Mouse (Mus musculus): Measurements from ENCODE around the gene Rhox8. TPM values are rescaled to one million over a fixed set of nuclear protein-coding genes. Genes with fewer than 3 reads are reported as not detected.
"Not testable (repeated sequence)": the region's sequence is repeated elsewhere in the genome, so short reads cannot be mapped to it uniquely, and the experiment has no call there.

The Rhox8 gene
- total and polyA plus RNA-seq, 3 experiments, result not detected

- H3K4me1 ChIP-seq (ENCODE audit: control insufficient read depth in 1 of 2, insufficient read depth in 2 of 2, low read length in 2 of 2), result no peaks in the 10 kb centered on the region
- DNase-seq (ENCODE audit: low read depth, low spot score), result no peak
- H3K79me2 ChIP-seq (ENCODE audit: control insufficient read depth, insufficient read depth, low read length, poor library complexity), result no peaks in the 10 kb centered on the region
Measured at GRCm38 (mm10) chrX:37871641-37872040, 7.1 kb downstream of the Rhox8 start.

GRCm38 (mm10) chrX:37831386-37831785 lies 47.4 kb downstream of the Rhox8 start, which contains the start of gene Rhox7a:
TSS of gene Rhox7a (plus strand) at chrX:37831686.
- not testable (repeated sequence) for H3K36me3 ChIP-seq (ENCODE audit: control insufficient read depth in 1 of 2, insufficient read depth in 2 of 2, low read length in 2 of 2); H3K9ac ChIP-seq (ENCODE audit: control insufficient read depth, low read depth, low read length, poor library complexity, severe bottlenecking); H3K79me2 ChIP-seq (ENCODE audit: control insufficient read depth, insufficient read depth, low read length, poor library complexity); H3K27ac ChIP-seq (ENCODE audit: control insufficient read depth, low read depth, low read length); H3K4me1 ChIP-seq (ENCODE audit: control insufficient read depth in 1 of 2, insufficient read depth in 2 of 2, low read length in 2 of 2); H3K4me3 ChIP-seq (ENCODE audit: control insufficient read depth in 1 of 2, insufficient read depth in 1 of 2, low read depth in 2 of 2, low read length in 2 of 2); H3K9me3 ChIP-seq (replicated peaks; ENCODE audit: insufficient read depth, low read length); H3K27me3 ChIP-seq (ENCODE audit: control insufficient read depth in 1 of 2, insufficient read depth in 2 of 2, low read length in 2 of 2); DNase-seq (ENCODE audit: low read depth, low spot score)

More at GRCm38 (mm10) chrX:37871641-37872040, 7.1 kb downstream of the Rhox8 start:
- Histone ChIP-seq H3K27me3 (ENCODE audit: control insufficient read depth in 1 of 2, insufficient read depth in 2 of 2, low read length in 2 of 2) (no peaks in the 10 kb centered on the region), H3K36me3 (ENCODE audit: control insufficient read depth in 1 of 2, insufficient read depth in 2 of 2, low read length in 2 of 2) (no peaks in the 10 kb centered on the region), H3K9me3 (replicated peaks; ENCODE audit: insufficient read depth, low read length) (no peaks in the 10 kb centered on the region), H3K9ac (ENCODE audit: control insufficient read depth, low read depth, low read length, poor library complexity, severe bottlenecking) (no peak overlapping the region), H3K27ac (ENCODE audit: control insufficient read depth, low read depth, low read length) (no peak overlapping the region), H3K4me3 (ENCODE audit: control insufficient read depth in 1 of 2, insufficient read depth in 1 of 2, low read depth in 2 of 2, low read length in 2 of 2) (no peak overlapping the region)
- TF ChIP-seq POLR2AphosphoS5 (IDR thresholded peaks at IDR 0.05; ENCODE audit: borderline replicate concordance, low read depth, low read length), result no peak
- no peak for TF ChIP-seq ZMIZ1 (IDR thresholded peaks at IDR 0.05; ENCODE audit: low read depth, low read length)
- TF ChIP-seq USF1 (IDR thresholded peaks at IDR 0.05; ENCODE audit: low read depth, low read length), result no peak
- TF ChIP-seq BHLHE40 (IDR thresholded peaks at IDR 0.05; ENCODE audit: borderline replicate concordance, low read depth, low read length), result no peak
- TF ChIP-seq E2F4 (IDR thresholded peaks at IDR 0.05; ENCODE audit: borderline replicate concordance, low read depth, low read length), result no peak
- no peak for TF ChIP-seq JUND (IDR thresholded peaks at IDR 0.05; ENCODE audit: low read depth, low read length)
- TF ChIP-seq EP300 (IDR thresholded peaks at IDR 0.05; ENCODE audit: low read depth in 1 of 2, low read length in 2 of 2), result no peak
- TF ChIP-seq USF2 (IDR thresholded peaks at IDR 0.05; ENCODE audit: borderline replicate concordance in 1 of 2, insufficient read depth in 1 of 2, low read depth in 1 of 2, low read length in 2 of 2), result no peak
- no peak for TF ChIP-seq MAX (IDR thresholded peaks at IDR 0.05; ENCODE audit: low read length)
- no peak for TF ChIP-seq HCFC1 (IDR thresholded peaks at IDR 0.05; ENCODE audit: low read depth, low read length)
- no peak for TF ChIP-seq ETS1 (IDR thresholded peaks at IDR 0.05; ENCODE audit: low read depth, low read length)
- TF ChIP-seq NRF1 (IDR thresholded peaks at IDR 0.05; ENCODE audit: insufficient read depth, low read depth, low read length, poor library complexity, severe bottlenecking), result no peak
- no peak for TF ChIP-seq RCOR1 (IDR thresholded peaks at IDR 0.05; ENCODE audit: low read depth, low read length)
- TF ChIP-seq SMC3 (IDR thresholded peaks at IDR 0.05; ENCODE audit: low read depth, low read length), result no peak
- no peak for TF ChIP-seq MYB (IDR thresholded peaks at IDR 0.05; ENCODE audit: low read depth, low read length)
- no peak for TF ChIP-seq SIN3A (IDR thresholded peaks at IDR 0.05; ENCODE audit: low read length)
- TF ChIP-seq RAD21 (IDR thresholded peaks at IDR 0.05; ENCODE audit: low read depth, low read length), result no peak
- TF ChIP-seq TAL1 (IDR thresholded peaks at IDR 0.05; ENCODE audit: low read length), result no peak

- H3K4me3 ChIP-seq (ENCODE audit: control insufficient read depth in 1 of 2, insufficient read depth in 1 of 2, low read depth in 2 of 2, low read length in 2 of 2); H3K9me3 ChIP-seq (replicated peaks; ENCODE audit: insufficient read depth, low read length); H3K27me3 ChIP-seq (ENCODE audit: control insufficient read depth in 1 of 2, insufficient read depth in 2 of 2, low read length in 2 of 2); DNase-seq (ENCODE audit: low read depth, low spot score); H3K36me3 ChIP-seq (ENCODE audit: control insufficient read depth in 1 of 2, insufficient read depth in 2 of 2, low read length in 2 of 2); H3K4me1 ChIP-seq (ENCODE audit: control insufficient read depth in 1 of 2, insufficient read depth in 2 of 2, low read length in 2 of 2); H3K9ac ChIP-seq (ENCODE audit: control insufficient read depth, low read depth, low read length, poor library complexity, severe bottlenecking); H3K79me2 ChIP-seq (ENCODE audit: control insufficient read depth, insufficient read depth, low read length, poor library complexity); H3K27ac ChIP-seq (ENCODE audit: control insufficient read depth, low read depth, low read length): not testable (repeated sequence)
Measured at GRCm38 (mm10) chrX:37826610-37827009, 52.1 kb downstream of the Rhox8 start, which contains the start of gene Rhox6. TSS of gene Rhox6 (plus strand) at chrX:37826910.

Measured in MEL (cell line).